Mouse (Mus musculus) CH12.LX (cell line): ENCODE results near the gene Prrg2.

ENCODE experiments used
- CTCF ChIP-seq, 2 experiments: IDR thresholded peaks in 1 of 2; conservative IDR thresholded peaks in 1 of 2; 2 replicates each; pipeline ENCODE4 v1.5.1; 2011 to 2012; ENCODE audit warnings: low read depth in 2 of 2, low read length in 2 of 2, improper control_type of control experiment in 1 of 2, inconsistent platforms in 1 of 2, mild to moderate bottlenecking in 1 of 2, moderate library complexity in 1 of 2
- EP300 ChIP-seq: IDR thresholded peaks from 2 replicates; pipeline ENCODE4 v1.6.1; 2011; ENCODE audit warnings: low read length, improper control_type of control experiment
- IRF4 ChIP-seq: IDR thresholded peaks from 2 replicates; pipeline ENCODE4 v1.6.1; 2014; ENCODE audit warnings: low read depth, mild to moderate bottlenecking, inconsistent platforms, low read length, improper control_type of control experiment
- KAT2A ChIP-seq: IDR thresholded peaks from 2 replicates; pipeline ENCODE4 v1.6.1; 2012; ENCODE audit warnings: low read length, improper control_type of control experiment, inconsistent platforms; ENCODE audit not compliant: insufficient replicate concordance
- MAFK ChIP-seq: IDR thresholded peaks from 2 replicates; pipeline ENCODE4 v1.6.1; 2011; ENCODE audit warnings: low read length, improper control_type of control experiment; ENCODE audit not compliant: insufficient replicate concordance
- POLR2A ChIP-seq: IDR thresholded peaks from 2 replicates; pipeline ENCODE4 v1.6.1; 2011; ENCODE audit warnings: low read depth, mild to moderate bottlenecking, improper control_type of control experiment, low read length
- RAD21 ChIP-seq: IDR thresholded peaks from 2 replicates; pipeline ENCODE4 v1.6.1; 2011; ENCODE audit warnings: low read depth, mild to moderate bottlenecking, low read length, improper control_type of control experiment, moderate library complexity
- TBP ChIP-seq: conservative IDR thresholded peaks from 2 replicates; pipeline ENCODE4 v1.6.1; 2011; ENCODE audit warnings: low read depth, low read length, improper control_type of control experiment
- ZC3H11A ChIP-seq: IDR thresholded peaks from 2 replicates; pipeline ENCODE4 v1.6.1; 2012; ENCODE audit warnings: low read depth, mild to moderate bottlenecking, inconsistent platforms, low read length, improper control_type of control experiment
- ZKSCAN1 ChIP-seq: IDR thresholded peaks from 2 replicates; pipeline ENCODE4 v1.6.1; 2012; ENCODE audit warnings: low read depth, inconsistent platforms, low read length, improper control_type of control experiment, borderline replicate concordance
- ZMIZ1 ChIP-seq: IDR thresholded peaks from 2 replicates; pipeline ENCODE4 v1.6.1; 2012; ENCODE audit warnings: low read depth, mild to moderate bottlenecking, inconsistent platforms, low read length, improper control_type of control experiment

DNA sequence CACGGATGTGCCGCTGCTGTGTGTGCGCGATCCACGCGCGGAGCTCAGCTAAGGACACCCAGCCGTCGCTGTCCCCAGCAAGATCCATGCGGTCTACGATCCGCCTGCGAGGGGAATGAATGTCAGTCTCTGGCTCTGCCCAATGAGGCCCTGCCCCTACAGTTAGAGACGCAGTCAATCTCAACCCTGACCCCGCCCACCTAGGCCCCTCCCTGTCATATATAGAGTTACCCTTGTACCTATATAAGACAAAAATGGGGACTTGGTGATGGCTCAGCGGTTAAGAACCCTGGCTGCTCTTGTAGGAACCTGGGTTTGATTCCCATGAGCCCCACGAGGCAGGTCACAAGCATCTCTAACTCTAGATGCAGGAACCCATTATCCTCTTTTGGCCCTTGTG is 26.1 kb upstream of the Prrg2 start:
- TF ChIP-seq CTCF (conservative IDR thresholded peaks at IDR 0.05 in 1 of 2, IDR thresholded peaks at IDR 0.05 in 1 of 2; ENCODE audit: low read depth in 2 of 2, low read length in 2 of 2) (no peak), KAT2A (no peak), IRF4 (no peak), EP300 (no peak), TBP (no peak), ZC3H11A (no peak), POLR2A (no peak), ZKSCAN1 (no peak), ZMIZ1 (no peak), RAD21 (no peak), MAFK (no peak)
